Mouse (Mus musculus): ENCODE results near the gene Ephb2.

Gene Ephb2

DNA sequence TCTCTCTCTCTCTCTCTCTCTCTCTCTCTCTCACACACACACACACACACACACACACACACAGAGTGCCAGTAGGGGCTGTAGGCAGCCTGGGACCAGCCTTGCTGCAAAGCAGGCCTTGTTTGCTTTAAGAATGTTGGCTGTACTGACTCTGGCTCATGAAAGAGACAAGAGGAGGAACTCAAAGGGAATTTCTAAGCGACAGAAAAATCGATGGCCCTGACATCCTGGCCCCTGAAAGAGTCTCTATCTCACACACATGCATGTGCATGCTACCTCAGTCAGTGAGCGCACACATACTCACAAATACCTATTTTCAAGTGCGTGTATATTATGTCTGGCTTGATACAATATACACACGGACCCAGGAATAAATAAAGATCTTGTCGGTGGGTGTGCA lies 79.3 kb downstream of the Ephb2 start:
- no peak for DNase-seq

DNA sequence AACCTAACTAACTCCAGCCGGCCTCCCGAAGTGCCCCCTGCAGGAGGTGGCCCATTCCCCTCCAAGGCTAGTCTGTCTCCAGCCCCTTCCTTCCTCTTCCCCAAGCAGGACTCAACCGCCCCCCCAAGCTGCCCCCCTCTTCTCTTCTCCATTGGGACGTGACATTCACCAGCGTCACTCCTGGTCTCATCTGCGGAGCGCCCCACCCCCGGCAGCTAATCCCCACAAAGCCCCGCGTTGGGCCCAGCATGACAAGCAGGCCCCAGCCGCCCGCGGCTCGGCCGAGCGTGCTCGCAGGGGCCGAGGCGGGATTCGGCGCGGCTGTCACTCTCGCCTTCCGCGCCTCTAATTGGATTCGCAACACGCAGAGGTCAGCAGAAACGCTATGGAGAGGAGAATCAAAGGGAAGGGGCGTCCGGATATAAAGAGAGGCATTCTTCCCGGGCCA lies 80.4 kb downstream of the Ephb2 start:
- DNase-seq, result no peak

DNA sequence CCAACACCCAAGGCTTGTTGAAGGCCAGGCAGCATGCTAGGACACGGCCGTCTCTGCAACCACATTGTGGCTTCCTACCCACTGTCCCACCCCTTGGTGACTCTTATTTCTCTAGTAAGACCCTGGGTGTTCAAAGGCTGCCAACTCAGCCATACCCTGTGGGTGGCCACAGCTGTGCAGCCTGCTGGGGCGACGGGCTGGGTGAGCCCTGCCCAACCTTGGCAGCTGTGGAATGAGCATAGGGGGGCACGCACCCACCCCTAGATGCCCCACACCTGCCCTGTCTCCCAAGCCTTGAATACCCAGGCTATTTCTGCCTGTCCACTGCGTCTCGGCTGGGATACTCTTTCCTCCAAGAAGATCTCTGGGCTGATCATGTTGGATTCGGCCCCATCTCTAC lies 81.5 kb downstream of the Ephb2 start:
- no peak for DNase-seq

DNA sequence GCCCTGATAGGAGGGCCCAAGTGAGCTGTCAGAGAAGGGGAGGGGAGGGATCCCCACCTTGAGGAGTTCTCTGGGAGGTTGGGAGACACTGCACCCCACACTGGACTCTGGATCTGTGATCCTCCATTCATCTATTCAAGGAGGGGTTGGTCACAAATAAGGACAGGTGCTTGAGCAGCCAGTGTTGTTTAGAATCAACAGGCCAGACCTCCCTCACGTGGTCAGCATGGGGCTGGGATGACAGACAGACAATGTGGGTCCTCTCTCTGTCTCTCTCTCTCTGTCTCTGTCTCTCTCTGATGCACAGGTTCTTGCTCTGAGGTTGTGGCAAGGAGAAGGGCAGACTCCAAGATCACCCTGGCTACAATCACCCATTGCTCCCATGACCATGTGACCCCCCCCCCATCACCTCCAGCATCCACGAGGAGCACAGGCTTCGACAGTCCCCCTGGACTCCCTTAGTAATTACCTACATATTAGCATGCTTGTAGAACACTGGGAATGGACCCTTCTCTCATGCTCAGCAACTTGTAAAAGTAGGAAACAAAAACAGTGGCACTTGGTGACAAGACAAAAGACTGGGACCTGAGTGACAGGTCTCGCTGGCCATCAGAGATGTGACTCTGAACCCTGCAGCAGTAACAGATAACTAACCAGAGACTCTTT lies 84.3 kb downstream of the Ephb2 start:
- no peak for DNase-seq

DNA sequence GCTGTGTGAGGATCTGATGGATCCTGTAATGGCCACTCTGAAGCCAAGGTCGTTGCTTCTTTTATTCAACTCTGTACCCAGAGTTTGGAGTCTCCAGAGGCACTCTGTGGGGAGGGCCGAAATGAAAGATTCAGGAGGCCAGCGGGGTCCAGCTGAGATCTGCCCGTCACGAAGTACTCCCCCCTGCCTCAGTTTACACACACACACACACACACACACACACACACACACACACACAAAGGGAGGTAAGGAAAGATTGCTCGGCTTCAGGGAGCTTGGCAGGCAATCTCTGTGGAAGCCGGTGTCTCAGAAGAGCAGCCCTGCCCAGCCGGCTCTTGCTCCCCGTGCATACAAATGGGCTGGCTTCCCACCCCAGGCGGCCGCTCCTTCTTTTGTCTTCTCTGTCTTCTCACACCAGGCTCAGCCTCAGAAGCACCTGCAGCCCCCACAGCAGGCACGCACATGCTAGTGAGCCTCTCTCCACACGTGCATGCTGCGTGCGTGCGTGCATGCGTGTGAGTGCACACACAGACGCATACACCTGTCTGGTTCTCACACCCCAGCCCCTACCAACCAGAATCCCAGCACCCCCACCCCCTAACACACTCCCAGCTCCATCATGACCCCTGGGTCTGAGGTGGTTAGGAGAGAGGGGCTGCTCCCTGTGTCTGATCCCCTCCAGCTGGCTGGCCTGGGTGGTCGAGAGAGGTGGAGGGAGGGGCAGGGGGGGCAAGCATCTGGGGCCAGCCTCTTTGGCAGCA lies 85.0 kb downstream of the Ephb2 start:
- no peak for DNase-seq

DNA sequence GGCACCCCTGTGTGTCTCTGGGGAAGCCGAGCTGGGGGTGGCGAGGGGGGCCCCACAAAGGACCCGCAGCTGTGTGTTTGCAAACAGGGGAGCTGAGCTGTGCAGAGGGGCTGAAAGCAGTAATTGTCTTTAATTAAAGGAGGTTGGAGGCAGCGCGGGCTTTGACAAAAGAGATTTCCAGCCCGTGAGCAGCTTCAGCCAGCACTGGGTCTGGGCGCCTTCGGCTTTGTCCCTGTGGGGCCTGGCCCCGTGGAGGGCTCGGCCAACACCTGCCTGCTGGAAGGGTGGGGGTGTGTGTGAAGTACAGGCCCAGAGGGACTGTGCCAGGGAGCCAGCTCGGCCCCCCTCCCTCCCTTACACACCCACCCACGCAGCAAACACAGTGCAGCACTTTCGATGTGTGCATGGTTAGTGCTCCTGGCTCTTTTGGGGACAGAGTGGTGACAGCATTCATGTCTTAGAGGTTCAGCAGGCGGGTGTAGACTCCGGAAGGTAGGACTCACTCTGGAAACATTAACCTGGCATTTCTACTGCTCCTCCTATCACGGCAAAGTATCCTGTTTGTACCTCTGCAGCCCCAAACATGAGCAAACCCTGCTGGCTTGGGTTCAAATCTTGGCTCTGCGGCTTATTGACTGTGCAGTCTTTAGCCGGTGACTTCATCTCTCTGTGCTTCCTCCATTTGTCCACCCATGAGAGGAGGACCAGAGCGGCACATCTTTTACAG lies 85.8 kb downstream of the Ephb2 start:
- DNase-seq, result no peak

DNA sequence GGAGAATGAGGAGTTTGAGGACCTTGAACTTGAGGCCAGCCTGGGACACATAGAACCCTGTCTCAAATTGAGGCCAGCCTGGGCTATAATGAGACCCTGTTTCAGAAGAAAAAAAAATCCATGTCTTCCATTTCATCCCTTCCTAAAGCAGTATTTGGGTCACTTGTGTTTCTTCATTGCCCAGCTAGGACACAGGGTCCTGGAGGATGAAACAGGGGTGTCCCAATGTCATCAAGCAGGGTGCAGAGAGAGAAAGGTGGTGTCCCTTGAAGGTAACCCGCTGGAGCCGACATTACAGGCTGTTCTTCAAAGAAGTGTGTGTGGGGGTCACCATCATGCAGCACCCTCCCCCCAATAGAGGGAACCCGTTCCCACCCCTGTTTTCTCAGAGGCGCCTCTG lies 86.4 kb downstream of the Ephb2 start:
- DNase-seq, result no peak

DNA sequence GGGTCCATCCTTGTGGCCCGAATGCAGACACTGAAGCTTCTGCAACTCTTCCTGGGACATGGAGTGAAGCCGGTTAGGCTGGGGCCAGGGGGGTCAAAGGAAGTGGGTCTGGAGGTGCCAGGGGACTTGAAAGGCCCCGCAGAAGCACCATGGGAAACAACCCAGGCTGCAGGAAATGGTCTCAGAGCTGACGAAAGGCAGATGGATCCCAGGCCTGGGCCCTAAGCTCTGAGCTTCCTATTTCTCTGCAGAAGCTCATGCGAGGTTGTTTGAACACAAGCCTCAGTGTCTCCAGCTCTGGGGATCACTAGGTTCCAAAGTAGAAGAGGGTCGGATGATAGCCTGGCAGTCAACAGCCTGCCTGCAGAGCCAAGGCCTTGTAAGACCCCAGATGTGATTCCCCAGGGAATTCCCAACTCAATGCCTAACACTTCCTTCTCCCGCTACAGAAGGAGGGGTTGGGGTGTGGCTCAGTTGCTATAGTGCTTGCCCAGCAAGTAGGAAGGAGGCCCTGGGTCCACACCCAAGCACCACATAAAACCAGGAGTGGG lies 86.9 kb downstream of the Ephb2 start:
- no peak for DNase-seq

DNA sequence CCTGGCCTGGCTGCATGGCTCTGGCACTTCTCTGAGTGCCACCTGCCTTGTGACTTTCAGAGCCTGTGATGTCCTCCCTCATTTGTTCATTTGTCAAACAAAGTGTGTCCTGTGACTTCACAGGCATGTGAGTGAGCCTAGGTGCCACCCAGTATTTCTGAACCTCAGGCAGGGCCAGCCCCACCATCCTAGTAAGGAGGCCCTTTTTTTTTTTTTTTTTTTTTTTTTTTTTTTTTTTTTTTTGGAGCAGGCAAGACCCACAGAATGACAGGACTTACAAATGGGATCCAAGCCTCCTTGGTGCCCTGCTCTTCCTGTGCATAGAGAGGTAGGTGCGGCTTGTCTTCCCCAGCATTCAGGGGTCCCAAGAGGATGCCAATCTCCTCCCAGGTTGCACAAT lies 89.3 kb downstream of the Ephb2 start:
- DNase-seq, result no peak

DNA sequence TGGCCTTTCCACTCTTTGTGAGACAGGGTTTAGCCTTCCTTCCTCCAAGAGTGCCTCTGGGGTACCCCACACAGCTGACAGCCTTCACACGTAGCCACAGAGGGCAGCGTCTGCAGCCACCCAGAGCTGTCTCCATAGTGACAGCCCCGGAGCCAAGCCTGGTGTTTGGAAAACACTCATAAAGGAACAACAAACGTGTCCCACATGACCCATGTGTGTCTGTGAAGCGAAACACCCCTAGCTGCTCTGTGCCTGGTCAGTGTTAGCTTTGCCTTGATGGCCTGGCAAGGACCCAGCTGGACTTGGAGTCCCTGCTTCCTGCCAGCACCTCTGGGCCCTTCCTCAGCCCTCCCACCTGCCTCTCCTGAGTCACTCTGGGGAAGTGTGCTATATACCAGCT lies 93.1 kb downstream of the Ephb2 start:
- no peak for DNase-seq

DNA sequence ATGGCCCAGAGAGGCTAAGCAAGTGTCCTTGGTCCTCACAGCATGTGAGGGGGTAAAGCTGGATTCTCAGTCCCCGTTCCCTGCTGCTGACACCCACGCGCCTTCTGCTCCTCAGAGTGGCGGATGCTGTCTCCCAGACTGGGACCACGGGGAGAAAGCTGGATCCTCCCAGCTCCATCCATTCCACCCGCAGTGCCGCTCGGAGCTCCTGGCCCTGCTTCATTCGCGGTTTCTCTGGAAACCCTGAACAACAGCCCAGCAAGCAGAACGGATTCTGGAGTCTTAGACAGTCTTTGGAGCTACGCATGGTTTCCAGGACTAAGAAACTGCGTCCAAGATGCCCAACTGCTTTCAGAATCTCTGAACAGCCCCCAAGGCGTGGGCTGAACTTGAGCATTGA lies 93.9 kb downstream of the Ephb2 start:
- DNase-seq, result no peak

DNA sequence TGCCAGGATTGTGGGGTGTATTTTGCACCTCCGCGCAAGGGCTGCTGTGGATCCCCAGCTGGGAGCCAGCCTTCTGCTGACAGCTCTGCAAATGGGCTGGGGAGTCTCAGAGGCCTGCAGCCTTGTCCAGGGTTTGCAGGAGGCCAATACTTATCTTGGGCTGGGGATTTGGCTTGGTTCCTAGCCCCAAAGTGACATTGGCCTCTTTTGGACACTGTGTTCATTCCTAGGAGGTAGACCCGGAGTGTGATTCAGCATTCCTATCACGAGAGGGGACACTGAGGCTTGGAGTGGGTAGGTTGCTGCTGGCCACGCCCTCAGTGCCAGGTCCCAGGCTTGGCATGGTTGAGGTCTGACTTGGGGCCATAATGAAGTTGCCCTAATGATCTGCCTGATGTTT lies 94.8 kb downstream of the Ephb2 start:
- DNase-seq, result no peak

DNA sequence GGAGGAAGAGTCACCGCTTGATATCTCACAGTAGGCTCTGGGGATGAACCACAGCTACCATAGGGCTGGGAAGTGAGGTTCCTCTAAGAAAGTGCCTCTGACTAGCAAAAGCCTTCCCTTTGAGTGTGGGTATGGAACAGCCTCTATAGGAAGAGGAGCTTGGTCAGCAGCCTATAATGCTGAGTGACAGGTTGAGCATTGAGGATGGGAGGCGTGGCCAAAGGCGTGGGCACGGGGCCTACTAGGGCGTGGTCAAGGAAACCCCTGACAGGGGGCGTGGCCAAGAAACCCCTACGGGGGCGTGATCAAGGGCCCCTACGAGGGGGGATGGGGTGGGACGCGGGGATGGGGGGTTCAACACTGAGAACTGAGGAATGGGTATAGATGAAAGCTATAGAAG lies 96.6 kb downstream of the Ephb2 start:
- no peak for DNase-seq

DNA sequence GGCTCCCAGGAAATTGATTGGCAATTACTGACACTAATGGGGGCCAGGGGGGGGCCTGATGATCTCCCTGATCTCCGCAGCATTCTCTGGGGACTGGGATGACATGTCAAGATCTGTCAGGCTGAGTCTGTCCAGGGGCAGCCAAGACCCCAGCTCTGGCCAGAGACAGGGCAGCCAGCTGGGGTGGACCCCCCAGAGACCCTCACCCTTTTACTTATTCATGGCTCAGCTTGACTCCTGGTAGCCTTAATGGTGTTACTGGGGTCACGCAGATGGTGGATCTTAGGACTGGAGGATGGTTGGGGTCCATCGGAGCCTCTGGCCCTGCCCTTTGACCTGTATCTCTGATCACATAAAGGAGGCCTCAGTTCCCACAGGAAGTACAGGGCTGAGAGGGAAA lies 97.5 kb downstream of the Ephb2 start:
- no peak for DNase-seq

DNA sequence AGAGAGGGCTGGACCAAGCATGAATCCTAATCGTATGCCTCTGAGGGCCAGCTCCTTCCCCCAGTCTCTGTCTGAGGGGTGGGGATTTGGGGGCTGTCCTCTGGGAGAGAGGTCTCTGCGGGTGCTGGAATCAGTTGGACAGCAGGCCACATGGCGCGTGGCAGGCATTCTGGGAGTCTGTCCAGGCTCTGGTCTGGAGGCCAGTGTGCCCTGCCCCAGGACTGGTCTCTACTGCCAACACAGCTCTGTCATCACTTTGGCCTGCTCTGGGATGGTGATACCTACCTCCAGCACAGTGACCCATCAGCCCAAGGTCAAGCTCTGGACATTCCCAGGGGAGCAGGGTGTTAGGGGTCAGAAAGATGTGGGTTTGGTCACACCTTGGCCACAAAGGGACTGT lies 99.9 kb downstream of the Ephb2 start:
- DNase-seq, result no peak

DNA sequence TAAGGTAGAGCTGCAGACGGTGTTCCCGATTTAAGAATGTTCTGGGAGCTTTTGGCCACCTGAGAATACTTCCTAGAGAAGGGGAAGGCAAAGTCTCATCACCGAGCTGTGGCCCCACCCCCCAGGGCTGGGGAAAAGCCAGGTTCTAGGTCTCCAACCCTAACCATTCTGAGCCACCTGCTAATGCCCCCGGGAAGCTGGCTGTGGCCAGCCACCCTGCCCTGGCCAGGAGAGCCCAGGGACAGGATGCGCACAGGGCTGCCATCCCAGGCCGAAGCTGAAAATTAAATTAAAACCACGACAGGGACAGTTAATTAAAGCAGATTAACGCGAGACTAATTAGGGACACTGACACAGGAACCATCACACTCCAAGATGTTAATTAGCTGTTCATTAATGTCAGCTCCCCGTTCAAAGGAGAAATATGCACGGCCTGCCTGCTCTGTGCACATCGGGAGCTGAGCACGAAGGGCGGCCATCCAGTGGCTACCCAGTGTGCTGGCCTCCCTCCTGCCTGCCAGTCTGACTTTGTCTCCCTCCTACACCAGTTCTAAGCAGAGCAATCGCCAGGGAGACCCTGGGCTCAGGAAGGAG lies 101.5 kb downstream of the Ephb2 start:
- DNase-seq, result no peak

DNA sequence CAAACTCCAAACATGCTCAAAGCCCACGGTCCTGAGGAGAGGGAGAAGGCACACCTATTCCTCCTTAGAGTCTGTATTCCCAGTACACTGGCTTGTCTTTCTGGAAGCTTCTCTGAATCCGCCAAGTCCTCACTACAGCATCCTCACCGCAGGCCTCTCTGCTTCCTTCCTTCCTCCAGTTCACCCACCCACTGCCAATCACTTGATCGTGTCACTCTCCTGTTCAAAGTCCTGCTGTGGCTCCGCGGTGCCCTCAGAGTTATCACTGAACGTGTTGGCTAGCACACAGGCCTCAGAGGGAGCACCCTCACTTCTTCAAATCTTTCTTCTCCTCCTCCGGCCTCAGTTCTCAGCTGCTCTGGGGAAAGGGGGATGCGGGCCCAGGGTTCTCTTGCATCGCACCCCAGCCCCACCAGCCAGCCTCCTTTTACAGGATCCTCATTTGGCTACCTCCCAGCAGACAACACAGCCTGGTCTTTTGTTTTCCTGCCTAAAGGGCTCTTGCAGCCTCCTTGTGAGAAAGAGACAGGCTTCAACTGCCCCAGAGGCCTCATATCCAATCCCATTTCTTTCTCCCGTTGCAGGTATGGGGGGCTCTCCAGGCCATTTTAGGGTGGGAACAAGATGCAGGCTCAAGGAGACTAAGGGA lies 102.4 kb downstream of the Ephb2 start:
- DNase-seq, result no peak

DNA sequence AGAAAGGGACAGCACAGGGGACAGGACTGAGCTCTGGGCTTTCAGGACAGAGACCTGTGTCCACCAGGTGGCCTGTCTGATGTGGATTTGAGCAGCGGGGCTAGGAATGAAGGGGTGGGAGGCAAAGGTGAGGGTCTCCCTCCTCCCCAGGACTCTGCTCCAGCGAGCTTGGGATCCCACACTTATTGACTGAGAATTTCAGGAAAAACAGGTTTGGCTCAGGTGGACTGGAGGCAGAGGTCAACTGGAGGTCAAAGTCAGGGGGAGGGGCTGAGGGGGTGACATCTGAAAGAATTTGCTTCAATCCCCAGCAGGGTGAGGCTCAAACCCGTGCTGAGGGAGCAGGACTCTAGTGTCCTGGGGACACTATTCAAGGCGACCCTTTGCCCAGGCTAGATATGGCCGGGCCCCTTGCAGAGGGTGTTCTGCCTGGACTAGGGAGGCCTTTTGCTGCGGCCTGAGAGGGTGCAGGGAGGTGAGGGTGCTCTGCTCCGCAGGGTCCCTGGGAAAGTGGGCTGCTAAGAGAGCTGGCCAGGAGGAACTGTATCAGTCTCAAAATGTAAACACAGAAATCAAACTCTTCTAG lies 103.2 kb downstream of the Ephb2 start:
- no peak for DNase-seq

DNA sequence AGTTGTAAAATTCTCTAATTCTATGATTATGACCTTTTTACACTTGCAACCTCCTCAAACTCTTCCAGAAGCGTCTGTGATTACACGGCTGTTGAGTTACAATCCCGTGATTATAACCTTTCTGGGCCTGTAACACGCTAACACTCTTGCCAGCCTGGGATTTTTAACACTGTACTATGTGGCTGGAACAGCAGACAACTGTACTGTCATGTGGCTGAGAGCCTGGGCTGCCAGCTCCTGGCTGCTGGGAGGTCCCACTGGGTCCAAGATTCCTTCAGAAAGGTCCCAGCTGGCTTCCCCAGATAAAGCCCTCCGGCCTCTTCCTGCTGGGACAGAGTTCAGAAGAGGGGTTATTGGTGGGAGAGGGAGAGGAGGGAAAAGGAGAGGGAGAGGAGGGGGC lies 104.0 kb downstream of the Ephb2 start:
- no peak for DNase-seq

DNA sequence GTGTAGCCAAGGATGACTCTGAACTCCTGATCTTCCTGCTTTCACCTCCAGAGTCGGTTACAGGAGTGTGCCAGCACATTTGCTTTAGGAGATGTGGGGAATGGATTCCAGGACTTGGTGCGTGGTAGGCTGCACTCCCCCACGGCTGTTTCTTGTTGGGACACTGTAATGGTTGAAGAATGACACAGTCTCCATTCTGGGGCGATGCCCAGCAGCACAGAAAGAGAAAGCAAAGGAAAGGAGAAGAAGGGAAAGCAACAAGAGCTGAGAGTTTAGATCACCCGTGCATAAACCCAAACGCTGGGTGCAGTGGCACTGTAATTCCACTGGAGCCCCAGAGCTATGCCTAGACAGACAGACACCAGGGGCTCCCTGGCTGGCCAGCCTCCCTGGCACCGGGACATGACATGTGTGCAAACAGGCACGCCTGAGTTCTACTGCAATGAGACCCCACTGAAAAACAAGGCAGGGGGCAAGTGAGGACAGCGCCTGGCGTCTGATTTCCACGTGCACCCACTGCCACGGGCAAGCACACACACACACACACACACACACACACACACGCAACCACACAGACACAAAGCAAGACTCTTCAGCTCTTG lies 104.7 kb downstream of the Ephb2 start:
- DNase-seq, result no peak

DNA sequence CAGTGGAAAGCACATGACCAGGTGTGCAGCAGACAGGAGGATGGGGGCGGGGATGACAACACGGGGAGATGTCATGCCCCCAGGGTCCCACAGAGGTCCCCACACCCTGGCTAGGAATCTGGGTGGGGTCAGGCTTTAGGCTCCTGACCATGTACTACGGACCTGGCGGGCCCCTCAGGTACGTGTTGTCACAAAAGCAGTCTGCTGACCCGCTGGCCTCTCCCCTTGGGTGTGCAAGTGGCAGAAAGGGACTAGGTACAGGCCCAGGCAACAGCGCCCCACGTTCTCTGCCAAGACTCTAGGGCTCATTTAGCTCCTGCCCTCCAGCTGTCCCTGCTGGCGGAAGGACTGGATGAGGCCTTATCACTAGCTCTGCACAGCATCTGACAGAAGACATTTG lies 105.3 kb downstream of the Ephb2 start:
- no peak for DNase-seq

DNA sequence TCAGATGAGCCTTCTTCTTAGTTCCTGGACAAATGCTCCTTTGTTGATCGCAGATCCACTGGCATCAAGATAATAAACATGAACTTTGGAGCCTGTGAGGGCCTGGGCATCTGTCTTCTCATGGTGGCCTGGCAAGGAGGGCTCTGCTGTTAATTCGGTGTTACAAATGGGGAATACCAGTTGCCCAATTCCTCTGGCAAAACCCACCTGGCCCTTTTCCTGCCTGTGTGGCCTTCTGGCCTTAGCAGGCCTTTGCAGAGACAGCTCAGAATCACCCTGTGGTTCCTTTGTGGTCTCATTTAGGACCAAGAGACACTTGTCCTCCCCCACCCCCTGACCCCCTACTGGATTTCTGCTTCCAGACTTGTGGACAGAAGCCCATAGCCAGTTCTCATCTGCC lies 106.2 kb downstream of the Ephb2 start:
- DNase-seq, result no peak

All from B cell, adult 2 months (primary cell).